Mouse (Mus musculus) kidney, adult 2 months (tissue): ENCODE results near the gene Mrps18b. TPM values are rescaled to one million over a fixed set of nuclear protein-coding genes. Genes with fewer than 3 reads are reported as not detected.

Experiments used
- DNase-seq: peaks from one replicate; pipeline ENCODE4 v3.0.0; 2021
- H3K27ac ChIP-seq: fragments of 200-500 bp; 2 replicates; pipeline ENCODE4 v1.5.1; 2012; ENCODE audit warnings: low read depth, low read length, control low read depth, inconsistent platforms; ENCODE audit not compliant: insufficient read depth
- H3K27me3 ChIP-seq: fragments of 200-500 bp; replicated peaks from 2 replicates; pipeline ENCODE4 v1.6.1; 2012; ENCODE audit warnings: mild to moderate bottlenecking, moderate library complexity, low read length, inconsistent platforms; ENCODE audit not compliant: control insufficient read depth, insufficient read depth
- H3K36me3 ChIP-seq: fragments of 200-500 bp; 2 replicates; pipeline ENCODE4 v1.6.1; 2012; ENCODE audit warnings: mild to moderate bottlenecking, moderate library complexity, low read length, inconsistent platforms; ENCODE audit not compliant: control insufficient read depth, insufficient read depth
- H3K4me1 ChIP-seq: fragments of 200-500 bp; 2 replicates; pipeline ENCODE4 v1.6.1; 2011; ENCODE audit warnings: low read length; ENCODE audit not compliant: control insufficient read depth, insufficient read depth
- H3K4me3 ChIP-seq: fragments of 200-500 bp; 2 replicates; pipeline ENCODE4 v1.5.1; 2011; ENCODE audit warnings: mild to moderate bottlenecking, low read depth, low read length, control low read depth; ENCODE audit not compliant: insufficient read depth
- CTCF ChIP-seq: fragments of 200-500 bp; conservative IDR thresholded peaks from 2 replicates; pipeline ENCODE4 v1.5.1; 2011; ENCODE audit warnings: low read depth, mild to moderate bottlenecking, control low read depth, low read length, moderate library complexity, mixed read lengths; ENCODE audit not compliant: insufficient read depth, insufficient read length
- POLR2A ChIP-seq: fragments of 200-500 bp; IDR thresholded peaks from one replicate; pipeline ENCODE4 v1.6.1; 2011; ENCODE audit warnings: low read depth, low read length, control low read depth
- WGBS: fragments of 180-500 bp; shearing (Covaris S2); methylation state at CpG from one replicate; pipeline ENCODE4 v1.1.7; 2018; 5-methylcytosine and 5-hydroxymethylcytosine counted together
- polyA plus RNA-seq: library from polyadenylated mRNA; depleted of rRNA; stranded (reverse); fragments of >200 nt; gene quantifications from 2 replicates; pipeline ENCODE4 v1.2.3, GENCODE M21; 2012

The Mrps18b gene
- polyA plus RNA-seq, 1 experiment: 91.4 TPM

GRCm38 (mm10) chr17:35923281-35923680, 7.1 kb upstream of the Mrps18b start:
- no peak overlapping the region for H3K4me3 ChIP-seq
- TF ChIP-seq CTCF (no peak), POLR2A (no peak)
- peaks cover 28% of the 10 kb centered on the region; the same call in 1 of the 2 replicates for H3K4me1 ChIP-seq
- H3K27me3 ChIP-seq: no peaks in the 10 kb centered on the region
- 58% methylated on average over 4 of the region's 4 CpGs for WGBS
- no peak overlapping the region; the same call in 1 of the 2 replicates for H3K27ac ChIP-seq
- DNase-seq: peak; percentile 27
- peaks cover 7% of the 10 kb centered on the region for H3K36me3 ChIP-seq

- H3K4me3 ChIP-seq: no peak overlapping the region
- H3K4me1 ChIP-seq: peaks cover 28% of the 10 kb centered on the region; the same call in 1 of the 2 replicates
- 53% methylated on average over 3 of the region's 3 CpGs for WGBS
- peaks cover 11% of the 10 kb centered on the region for H3K36me3 ChIP-seq
- peak; percentile 75 for DNase-seq
- no peaks in the 10 kb centered on the region for H3K27me3 ChIP-seq
- peak overlapping the region; percentile 57 for H3K27ac ChIP-seq
- no peak for TF ChIP-seq CTCF
- no peak for TF ChIP-seq POLR2A
Observed at GRCm38 (mm10) chr17:35922566-35922965, 6.4 kb upstream of the Mrps18b start.

- H3K27me3 ChIP-seq: no peaks in the 10 kb centered on the region
- peaks cover 28% of the 10 kb centered on the region; the same call in 1 of the 2 replicates for H3K4me1 ChIP-seq
- no peak overlapping the region for H3K4me3 ChIP-seq
- peaks cover 16% of the 10 kb centered on the region for H3K36me3 ChIP-seq
- peak; percentile 22 for DNase-seq
- TF ChIP-seq POLR2A (no peak), CTCF (no peak)
- peak overlapping the region; percentile 45 for H3K27ac ChIP-seq
- WGBS: 28% methylated on average over 4 of the region's 4 CpGs
Observed at GRCm38 (mm10) chr17:35921710-35922109, 5.5 kb upstream of the Mrps18b start.

GRCm38 (mm10) chr17:35920862-35921562, 4.8 kb upstream of the Mrps18b start:
- DNase-seq: peak; percentile 67
- H3K36me3 ChIP-seq: peaks cover 11% of the 10 kb centered on the region
- H3K4me3 ChIP-seq: no peak overlapping the region
- 58% methylated on average over 5 of the region's 5 CpGs for WGBS
- no peaks in the 10 kb centered on the region for H3K27me3 ChIP-seq
- TF ChIP-seq CTCF (peak; percentile 42), POLR2A (no peak)
- H3K4me1 ChIP-seq: peaks cover 28% of the 10 kb centered on the region; the same call in 1 of the 2 replicates
- H3K27ac ChIP-seq: peak overlapping the region; percentile 4; the same call in 1 of the 2 replicates

GRCm38 (mm10) chr17:35920384-35920783, 4.2 kb upstream of the Mrps18b start:
- Histone ChIP-seq H3K36me3 (peaks cover 11% of the 10 kb centered on the region), H3K27ac (peak overlapping the region; percentile 24; the same call in 1 of the 2 replicates), H3K27me3 (no peaks in the 10 kb centered on the region), H3K4me3 (no peak overlapping the region), H3K4me1 (peaks cover 28% of the 10 kb centered on the region; the same call in 1 of the 2 replicates)
- TF ChIP-seq POLR2A (no peak), CTCF (no peak)
- WGBS: 52% methylated on average over 1 of the region's 1 CpGs
- DNase-seq: no peak

GRCm38 (mm10) chr17:35919864-35920301, 3.7 kb upstream of the Mrps18b start:
- Histone ChIP-seq H3K36me3 (peaks cover 11% of the 10 kb centered on the region), H3K27me3 (no peaks in the 10 kb centered on the region), H3K4me1 (peaks cover 28% of the 10 kb centered on the region; the same call in 1 of the 2 replicates), H3K27ac (0 out of 2 replicates have a peak overlapping the region, but pooled peaks have one; percentile 73), H3K4me3 (no peak overlapping the region)
- TF ChIP-seq CTCF (no peak), POLR2A (no peak)
- DNase-seq: no peak
- 23% methylated on average over 6 of the region's 6 CpGs for WGBS

GRCm38 (mm10) chr17:35919060-35919715, 3.0 kb upstream of the Mrps18b start:
- no peak for TF ChIP-seq POLR2A
- H3K4me3 ChIP-seq: peak overlapping the region; percentile 40
- WGBS: under 1% methylated on average over 7 of the region's 7 CpGs
- H3K27ac ChIP-seq: peak overlapping the region; percentile 100
- DNase-seq: peak; percentile 98
- no peaks in the 10 kb centered on the region for H3K27me3 ChIP-seq
- H3K36me3 ChIP-seq: peaks cover 11% of the 10 kb centered on the region
- peaks cover 28% of the 10 kb centered on the region; the same call in 1 of the 2 replicates for H3K4me1 ChIP-seq
